Mouse (Mus musculus) gastrocnemius, postnatal 4 days (tissue): ENCODE data around the gene Leng8. TPM values are rescaled to one million over a fixed set of nuclear protein-coding genes. Genes with fewer than 3 reads are reported as not detected.

Experiments used
- DNase-seq, 2 experiments: peaks; one replicate each; pipeline ENCODE4 v3.0.0; 2021 to 2022; ENCODE audit warnings: low spot score in 2 of 2, mixed read lengths in 2 of 2
- total RNA-seq, 2 experiments: library from RNA; stranded (reverse); gene quantifications; 2 replicates each; pipeline ENCODE4 v1.2.3; 2021

Leng8 gene
- total RNA-seq, 2 experiments from 2014 or later = 62.4 to 86.4 TPM

- no peak for DNase-seq
Observed at GRCm38 (mm10) chr7:4126992-4127785, 9.7 kb upstream of the Leng8 start.

- DNase-seq = no peak
Observed at GRCm38 (mm10) chr7:4127894-4128293, 8.9 kb upstream of the Leng8 start.

- peak in 1 of 2 experiments; percentile 58 for DNase-seq
Observed at GRCm38 (mm10) chr7:4128860-4129259, 8.0 kb upstream of the Leng8 start.

GRCm38 (mm10) chr7:4130686-4131452, 6.0 kb upstream of the Leng8 start:
- peak in 1 of 2 experiments; percentile 85 for DNase-seq

- no peak for DNase-seq
Observed at GRCm38 (mm10) chr7:4131964-4132363, 4.9 kb upstream of the Leng8 start.

- DNase-seq = no peak
Observed at GRCm38 (mm10) chr7:4132581-4132980, 4.3 kb upstream of the Leng8 start.

GRCm38 (mm10) chr7:4132998-4133397, 3.8 kb upstream of the Leng8 start:
- DNase-seq = no peak

GRCm38 (mm10) chr7:4134911-4135310, 1.9 kb upstream of the Leng8 start:
- no peak for DNase-seq

GRCm38 (mm10) chr7:4136404-4136770, 452 bp upstream of the Leng8 start:
- DNase-seq = no peak

- no peak for DNase-seq
Observed at GRCm38 (mm10) chr7:4137746-4138145, 907 bp downstream of the Leng8 start.

- no peak for DNase-seq
Observed at GRCm38 (mm10) chr7:4138181-4138580, 1.3 kb downstream of the Leng8 start.

- no peak for DNase-seq
Observed at GRCm38 (mm10) chr7:4138671-4139070, 1.8 kb downstream of the Leng8 start.

- no peak for DNase-seq
Observed at GRCm38 (mm10) chr7:4139391-4139790, 2.6 kb downstream of the Leng8 start.

GRCm38 (mm10) chr7:4141648-4142325, 4.9 kb downstream of the Leng8 start:
- DNase-seq = no peak

GRCm38 (mm10) chr7:4142796-4143445, 6.1 kb downstream of the Leng8 start:
- no peak for DNase-seq

GRCm38 (mm10) chr7:4143506-4143905, 6.7 kb downstream of the Leng8 start:
- DNase-seq = no peak

- DNase-seq = no peak
Observed at GRCm38 (mm10) chr7:4144046-4144445, 7.2 kb downstream of the Leng8 start.

GRCm38 (mm10) chr7:4144766-4145551, 8.1 kb downstream of the Leng8 start:
- no peak for DNase-seq

GRCm38 (mm10) chr7:4145552-4146190, 8.8 kb downstream of the Leng8 start:
- no peak for DNase-seq
